Mouse (Mus musculus) neural tube, embryonic 12.5 days (tissue): ENCODE measurements around the gene Elf1. TPM values are rescaled to one million over a fixed set of nuclear protein-coding genes. Genes with fewer than 3 reads are reported as not detected.

Experiments
- ATAC-seq: fragments of 200-750 bp; cut with Nextera tagmentation; 2 replicates; pipeline ENCODE4 v1.8.0; 2017; ENCODE audit warnings: low read depth, mild to moderate bottlenecking, moderate TSS enrichment, moderate library complexity; ENCODE audit not compliant: low FRiP score
- H3K27ac ChIP-seq: fragments of 300-500 bp; sonication (generic); 2 replicates; pipeline ENCODE4 v1.5.1; 2016
- H3K27me3 ChIP-seq: fragments of 300-500 bp; sonication (generic); replicated peaks from 2 replicates; pipeline ENCODE4 v1.6.1; 2016; ENCODE audit warnings: mild to moderate bottlenecking
- H3K36me3 ChIP-seq: fragments of 300-500 bp; sonication (generic); 2 replicates; pipeline ENCODE4 v1.6.1; 2016; ENCODE audit warnings: mild to moderate bottlenecking
- H3K4me1 ChIP-seq: fragments of 300-500 bp; sonication (generic); 2 replicates; pipeline ENCODE4 v1.6.1; 2016
- H3K4me2 ChIP-seq: fragments of 300-500 bp; sonication (generic); replicated peaks from 2 replicates; pipeline ENCODE4 v1.6.1; 2016; ENCODE audit warnings: mild to moderate bottlenecking
- H3K4me3 ChIP-seq: fragments of 300-500 bp; sonication (generic); 2 replicates; pipeline ENCODE4 v1.5.1; 2016
- H3K9ac ChIP-seq: fragments of 300-500 bp; sonication (generic); 2 replicates; pipeline ENCODE4 v1.6.1; 2016; ENCODE audit warnings: mild to moderate bottlenecking
- H3K9me3 ChIP-seq: fragments of 300-500 bp; sonication (generic); 2 replicates; pipeline ENCODE4 v1.6.1; 2016; ENCODE audit warnings: mild to moderate bottlenecking
- WGBS: fragments of 180-500 bp; shearing (Covaris S2); methylation state at CpG from one replicate; pipeline ENCODE4 v1.1.7; 2016; 5-methylcytosine and 5-hydroxymethylcytosine counted together
- microRNA-seq: library from miRNA; unstranded; fragments of <30 nt; microRNA quantifications from one replicate; pipeline ENCODE4, GENCODE M21; 2017
- polyA plus RNA-seq: library from polyadenylated mRNA; unstranded; fragments of >200 nt; fragmentation: Nextera tagmentation; extraction: Ambion mirVana; gene quantifications from 2 replicates; pipeline ENCODE4 v1.2.1, GENCODE M21; 2016

Elf1 gene
- polyA plus RNA-seq, 1 experiment from 2014 or later = 8.0 TPM

- H3K27ac ChIP-seq = no peak overlapping the region
- H3K36me3 ChIP-seq = peaks cover 50% of the 10 kb centered on the region
- no peak for ATAC-seq
- no peaks in the 10 kb centered on the region for H3K27me3 ChIP-seq
- WGBS = 98% methylated on average over 7 of the region's 7 CpGs
- no peaks in the 10 kb centered on the region for H3K4me1 ChIP-seq
- H3K4me2 ChIP-seq = no peak overlapping the region
- H3K4me3 ChIP-seq = no peak overlapping the region
- no peaks in the 10 kb centered on the region for H3K9me3 ChIP-seq
- no peak overlapping the region for H3K9ac ChIP-seq
Observed at GRCm38 (mm10) chr14:79619802-79620201, 138.8 kb downstream of the Elf1 start.

- no peaks in the 10 kb centered on the region for H3K4me1 ChIP-seq
- no peaks in the 10 kb centered on the region for H3K9me3 ChIP-seq
- no peaks in the 10 kb centered on the region for H3K27me3 ChIP-seq
- ATAC-seq = no peak
- 89% methylated on average over 3 of the region's 3 CpGs for WGBS
- H3K9ac ChIP-seq = no peak overlapping the region
- no peak overlapping the region for H3K4me2 ChIP-seq
- H3K4me3 ChIP-seq = no peak overlapping the region
- H3K36me3 ChIP-seq = peaks cover 57% of the 10 kb centered on the region
- H3K27ac ChIP-seq = no peak overlapping the region
Observed at GRCm38 (mm10) chr14:79621143-79621542, 140.1 kb downstream of the Elf1 start.

Small RNA genes within 50 kb of the gene (microRNA-seq; reads per million reads assigned to microRNA genes)
- gene Gm27857 = not detected

Other genes with a start within 250 kb of the Elf1 start
- not detected in 2 replicates for gene Zfp957, start 233.8 kb upstream of the Elf1 start, polyA plus RNA-seq
- gene Rgcc, start 179.5 kb upstream of the Elf1 start, polyA plus RNA-seq = 55.8 and 69.6 TPM in 2 replicates
- gene Naa16, start 90.4 kb upstream of the Elf1 start, polyA plus RNA-seq = 31.6 and 31.7 TPM in 2 replicates
- 9.5 and 12.0 TPM in 2 replicates for gene Mtrf1, start 83.4 kb upstream of the Elf1 start, polyA plus RNA-seq
- 17.7 and 20.5 TPM in 2 replicates for gene Kbtbd7, start 54.7 kb upstream of the Elf1 start, polyA plus RNA-seq
- gene Kbtbd6, start 29.4 kb upstream of the Elf1 start, polyA plus RNA-seq = 2.9 and 4.2 TPM in 2 replicates
- 49.4 and 53.3 TPM in 2 replicates for gene Wbp4, start 326 bp downstream of the Elf1 start, polyA plus RNA-seq
- gene Sugt1, start 106.5 kb downstream of the Elf1 start, polyA plus RNA-seq = 118 and 127 TPM in 2 replicates
- 11.3 and 15.2 TPM in 2 replicates for gene Cnmd, start 181.0 kb downstream of the Elf1 start, polyA plus RNA-seq